Mouse (Mus musculus) kidney, embryonic 16.5 days (tissue): ENCODE results near the gene Ppt1. TPM values are rescaled to one million over a fixed set of nuclear protein-coding genes. Genes with fewer than 3 reads are reported as not detected.

Experiments
- ATAC-seq: fragments of 200-750 bp; cut with Nextera tagmentation; 2 replicates; pipeline ENCODE4 v1.8.0; 2017; ENCODE audit warnings: moderate TSS enrichment; ENCODE audit not compliant: low FRiP score, low TSS enrichment
- H3K27ac ChIP-seq: fragments of 300-500 bp; sonication (generic); 2 replicates; pipeline ENCODE4 v1.5.1; 2014; ENCODE audit warnings: low read length
- H3K27me3 ChIP-seq: fragments of 300-500 bp; sonication (generic); 2 replicates; pipeline ENCODE4 v1.6.1; 2014; ENCODE audit warnings: low read length, control low read depth, mixed read lengths; ENCODE audit not compliant: insufficient read depth
- H3K36me3 ChIP-seq: fragments of 300-500 bp; sonication (generic); 2 replicates; pipeline ENCODE4 v1.6.1; 2014; ENCODE audit warnings: low read length, control low read depth, mixed read lengths; ENCODE audit not compliant: insufficient read depth
- H3K4me1 ChIP-seq: fragments of 300-500 bp; sonication (generic); 2 replicates; pipeline ENCODE4 v1.6.1; 2014; ENCODE audit warnings: low read length, control low read depth, mixed read lengths; ENCODE audit not compliant: insufficient read depth
- H3K4me2 ChIP-seq: fragments of 300-500 bp; sonication (generic); replicated peaks from 2 replicates; pipeline ENCODE4 v1.6.1; 2014; ENCODE audit warnings: low read depth, low read length
- H3K4me3 ChIP-seq: fragments of 300-500 bp; sonication (generic); 2 replicates; pipeline ENCODE4 v1.5.1; 2014; ENCODE audit warnings: mild to moderate bottlenecking, low read length
- H3K9ac ChIP-seq: fragments of 300-500 bp; sonication (generic); replicated peaks from 2 replicates; pipeline ENCODE4 v1.6.1; 2014; ENCODE audit warnings: low read length
- H3K9me3 ChIP-seq: fragments of 300-500 bp; sonication (generic); 2 replicates; pipeline ENCODE4 v1.6.1; 2016; ENCODE audit warnings: low read length, control low read depth
- WGBS: fragments of 180-500 bp; shearing (Covaris S2); extraction: QIAGEN DNeasy Blood & Tissue Kit; methylation state at CpG from one replicate; pipeline ENCODE4 v1.1.7; 2014; 5-methylcytosine and 5-hydroxymethylcytosine counted together
- polyA plus RNA-seq: library from polyadenylated mRNA; unstranded; fragments of >200 nt; fragmentation: Nextera tagmentation; extraction: Ambion mirVana; gene quantifications from 2 replicates; pipeline ENCODE4 v1.2.1, GENCODE M21; 2015

Ppt1 gene
- polyA plus RNA-seq, 1 experiment from 2014 or later = 92.0 TPM

- WGBS = 68% methylated on average over 3 of the region's 3 CpGs
- H3K4me2 ChIP-seq = peak overlapping the region; percentile 75
- no peak for ATAC-seq
Measured at GRCm38 (mm10) chr4:122883294-122883693, 47.3 kb downstream of the Ppt1 start.

DNA sequence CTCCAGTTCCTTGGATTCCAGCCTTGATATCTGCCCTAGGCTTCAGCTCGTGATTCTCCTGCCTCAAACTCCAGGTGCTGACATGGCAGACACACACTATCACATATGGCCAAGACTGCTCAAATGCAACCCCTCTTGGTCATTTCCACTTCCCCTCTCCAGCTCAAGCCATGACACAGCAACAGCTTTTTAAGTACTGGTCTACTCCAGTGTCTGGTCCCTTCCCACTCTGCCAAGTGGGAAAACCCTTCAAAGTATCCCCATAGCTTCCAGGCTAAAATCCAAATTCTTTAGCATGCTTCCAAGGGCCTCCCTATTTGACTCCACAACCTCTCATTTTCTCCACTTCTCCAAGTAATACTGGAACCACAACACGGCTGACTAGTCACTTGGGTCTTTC, 48.0 kb downstream of the Ppt1 start:
- H3K36me3 ChIP-seq = no peaks in the 10 kb centered on the region
- no peaks in the 10 kb centered on the region for H3K27me3 ChIP-seq
- H3K4me3 ChIP-seq = peak overlapping the region; percentile 96
- H3K4me1 ChIP-seq = peaks cover 29% of the 10 kb centered on the region
- H3K9me3 ChIP-seq = no peaks in the 10 kb centered on the region
- WGBS = 58% methylated on average over 2 of the region's 2 CpGs
- H3K9ac ChIP-seq = no peak overlapping the region
- no peak for ATAC-seq
- H3K27ac ChIP-seq = 0 out of 2 replicates have a peak overlapping the region, but pooled peaks have one; percentile 22
- H3K4me2 ChIP-seq = peak overlapping the region; percentile 75

More at GRCm38 (mm10) chr4:122883294-122883693, 47.3 kb downstream of the Ppt1 start:
- Histone ChIP-seq H3K36me3 (no peaks in the 10 kb centered on the region), H3K9me3 (no peaks in the 10 kb centered on the region), H3K4me3 (no peak overlapping the region), H3K4me1 (peaks cover 29% of the 10 kb centered on the region), H3K27ac (no peak overlapping the region), H3K9ac (no peak overlapping the region), H3K27me3 (no peaks in the 10 kb centered on the region)

DNA sequence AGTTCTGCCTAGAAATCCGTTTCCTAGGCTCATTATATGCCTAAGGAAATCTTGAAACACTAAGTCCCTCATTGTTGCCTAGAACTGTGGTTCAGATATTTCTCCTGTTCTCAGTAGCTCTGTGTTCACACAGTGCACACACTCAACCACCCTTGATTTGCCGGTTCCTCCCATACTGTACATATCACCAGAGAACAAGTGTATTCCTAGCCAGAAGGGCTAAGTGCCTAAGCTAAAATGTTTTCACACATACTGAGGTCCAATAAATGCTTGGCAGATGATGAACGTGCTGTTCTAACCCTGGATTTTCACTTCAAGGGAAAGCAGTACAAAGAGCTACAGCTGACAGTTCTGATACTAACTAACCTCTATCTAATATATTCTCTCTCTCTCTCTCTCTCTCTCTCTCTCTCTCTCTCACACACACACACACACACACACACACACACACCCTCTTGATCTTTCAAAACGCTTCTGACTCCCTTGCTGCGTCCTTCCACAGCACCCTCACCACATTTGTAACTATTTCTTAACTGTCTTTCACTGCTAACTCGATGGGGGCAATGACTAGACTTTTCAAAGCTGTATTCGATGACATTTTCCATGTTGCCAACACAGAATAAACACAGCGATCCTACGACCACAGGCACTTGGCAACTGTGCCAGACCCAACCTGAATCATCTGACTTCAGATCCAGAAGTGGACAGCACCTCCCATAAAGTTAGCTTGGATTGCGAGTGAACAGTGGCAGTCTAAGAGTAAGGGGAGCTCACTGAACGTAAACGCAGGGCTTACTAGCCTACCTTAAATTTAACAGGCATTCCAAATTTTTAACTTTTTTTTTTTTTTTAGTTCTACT, 48.7 kb downstream of the Ppt1 start:
- Histone ChIP-seq H3K36me3 (no peaks in the 10 kb centered on the region), H3K4me1 (peaks cover 29% of the 10 kb centered on the region), H3K9ac (peak overlapping the region; percentile 79), H3K27me3 (no peaks in the 10 kb centered on the region), H3K9me3 (no peaks in the 10 kb centered on the region), H3K4me2 (peak overlapping the region; percentile 75), H3K4me3 (peak overlapping the region; percentile 96), H3K27ac (peak overlapping the region; percentile 100; the same call in 1 of the 2 replicates)
- WGBS = 33% methylated on average over 12 of the region's 12 CpGs
- ATAC-seq = no peak

- H3K27ac ChIP-seq = peak within 1 kb of the TSS; percentile 100
- H3K27me3 ChIP-seq = no peaks in the 10 kb centered on the region
- peak; percentile 97 for ATAC-seq
- H3K9ac ChIP-seq = peak within 1 kb of the TSS; percentile 79
- H3K36me3 ChIP-seq = no peaks in the 10 kb centered on the region
- no peaks in the 10 kb centered on the region for H3K9me3 ChIP-seq
- H3K4me1 ChIP-seq = peaks cover 27% of the 10 kb centered on the region
- peak within 1 kb of the TSS; percentile 96 for H3K4me3 ChIP-seq
- H3K4me2 ChIP-seq = peak within 1 kb of the TSS; percentile 84
- WGBS = under 1% methylated on average over 48 of the region's 49 CpGs
Measured at GRCm38 (mm10) chr4:122885768-122886578, 49.9 kb downstream of the Ppt1 start, which contains the start of gene Cap1. TSS of gene Cap1 (minus strand) at chr4:122886056.

DNA sequence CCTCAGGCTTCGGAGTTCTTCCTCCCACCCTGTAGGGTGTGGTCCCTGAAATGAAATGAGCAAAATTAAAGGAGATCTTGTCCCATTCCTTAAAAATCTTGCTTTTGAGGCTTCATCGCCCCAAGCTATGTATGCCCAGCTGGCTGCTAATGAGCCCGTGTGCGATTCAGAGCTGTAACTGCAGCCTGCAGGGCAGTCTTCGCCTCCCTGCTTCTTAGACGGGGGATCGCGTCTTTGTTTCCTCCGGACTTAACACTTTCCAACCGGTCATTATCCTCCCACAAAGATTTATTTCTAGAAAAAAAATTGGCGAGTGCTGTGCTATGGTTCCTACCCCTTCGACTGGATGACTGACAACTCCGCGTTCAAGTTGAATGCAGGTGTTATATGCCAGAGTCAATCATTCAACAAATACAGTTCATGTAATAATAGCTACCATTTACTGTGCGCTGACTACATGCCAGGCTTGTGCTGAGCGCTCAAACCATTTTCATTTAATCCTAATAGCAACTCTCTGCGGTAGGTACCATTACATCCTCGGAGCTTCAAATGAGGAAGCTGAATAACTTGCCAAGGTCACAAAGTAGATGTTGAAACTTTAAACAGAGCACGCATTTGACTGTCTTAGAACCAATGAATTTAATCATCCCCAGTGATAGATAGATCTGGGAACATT, 50.7 kb downstream of the Ppt1 start:
- peaks cover 26% of the 10 kb centered on the region for H3K4me1 ChIP-seq
- no peak; the same call in 1 of the 2 replicates for ATAC-seq
- peak overlapping the region; percentile 84 for H3K4me2 ChIP-seq
- WGBS = 7% methylated on average over 19 of the region's 19 CpGs
- H3K27me3 ChIP-seq = no peaks in the 10 kb centered on the region
- peak overlapping the region; percentile 100 for H3K27ac ChIP-seq
- H3K4me3 ChIP-seq = peak overlapping the region; percentile 96
- peak overlapping the region; percentile 79 for H3K9ac ChIP-seq
- H3K36me3 ChIP-seq = no peaks in the 10 kb centered on the region
- no peaks in the 10 kb centered on the region for H3K9me3 ChIP-seq

GRCm38 (mm10) chr4:122887336-122887735, 51.3 kb downstream of the Ppt1 start:
- peak overlapping the region; percentile 100; the same call in 1 of the 2 replicates for H3K27ac ChIP-seq
- no peak overlapping the region for H3K4me3 ChIP-seq
- no peaks in the 10 kb centered on the region for H3K36me3 ChIP-seq
- no peak for ATAC-seq
- H3K27me3 ChIP-seq = no peaks in the 10 kb centered on the region
- 76% methylated on average over 2 of the region's 2 CpGs for WGBS
- no peaks in the 10 kb centered on the region for H3K9me3 ChIP-seq
- H3K4me1 ChIP-seq = peaks cover 24% of the 10 kb centered on the region
- H3K4me2 ChIP-seq = peak overlapping the region; percentile 84
- peak overlapping the region; percentile 79; the same call in 1 of the 2 replicates for H3K9ac ChIP-seq

GRCm38 (mm10) chr4:122890881-122891481, 54.9 kb downstream of the Ppt1 start:
- H3K9me3 ChIP-seq = no peaks in the 10 kb centered on the region
- H3K36me3 ChIP-seq = no peaks in the 10 kb centered on the region
- H3K27me3 ChIP-seq = no peaks in the 10 kb centered on the region
- no peak overlapping the region for H3K9ac ChIP-seq
- 12% methylated on average over 3 of the region's 3 CpGs for WGBS
- peak; percentile 46; the same call in 1 of the 2 replicates for ATAC-seq
- H3K4me1 ChIP-seq = 0 out of 2 replicates have a peak, but pooled peaks cover 5% of the 10 kb centered on the region
- no peak overlapping the region for H3K4me2 ChIP-seq
- H3K27ac ChIP-seq = no peak overlapping the region
- no peak overlapping the region for H3K4me3 ChIP-seq

GRCm38 (mm10) chr4:122891597-122891996, 55.6 kb downstream of the Ppt1 start:
- 43% methylated on average over 1 of the region's 1 CpGs for WGBS
- no peak overlapping the region for H3K4me2 ChIP-seq
- no peak overlapping the region for H3K9ac ChIP-seq
- no peaks in the 10 kb centered on the region for H3K36me3 ChIP-seq
- H3K27ac ChIP-seq = 0 out of 2 replicates have a peak overlapping the region, but pooled peaks have one; percentile 16
- H3K27me3 ChIP-seq = no peaks in the 10 kb centered on the region
- H3K4me3 ChIP-seq = no peak overlapping the region
- no peaks in the 10 kb centered on the region for H3K9me3 ChIP-seq
- H3K4me1 ChIP-seq = 0 out of 2 replicates have a peak, but pooled peaks cover 5% of the 10 kb centered on the region
- no peak for ATAC-seq

DNA sequence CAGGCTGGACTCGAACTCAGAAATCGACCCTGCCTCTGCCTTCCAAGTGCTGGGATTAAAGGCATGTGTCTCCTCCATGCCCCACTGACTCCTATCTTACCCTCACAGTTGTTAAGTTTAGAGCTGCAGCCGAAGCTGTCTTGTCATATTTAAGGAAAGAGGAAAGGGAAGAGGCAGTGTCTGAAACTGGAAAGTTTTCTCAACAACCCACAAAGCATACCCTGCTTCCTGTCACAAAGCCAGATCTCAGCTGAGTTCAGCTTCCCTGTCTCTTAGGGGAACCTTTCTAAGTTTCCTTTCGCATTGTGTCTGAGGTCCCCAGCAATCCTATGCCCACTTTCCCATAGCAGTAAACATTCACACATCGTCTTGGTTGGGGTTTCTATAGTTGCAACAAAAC, 56.1 kb downstream of the Ppt1 start:
- Histone ChIP-seq H3K9ac (no peak overlapping the region), H3K36me3 (no peaks in the 10 kb centered on the region), H3K4me2 (no peak overlapping the region), H3K4me1 (no peaks in the 10 kb centered on the region), H3K27ac (no peak overlapping the region; the same call in 1 of the 2 replicates), H3K27me3 (no peaks in the 10 kb centered on the region), H3K9me3 (no peaks in the 10 kb centered on the region), H3K4me3 (no peak overlapping the region)
- 56% methylated on average over 5 of the region's 5 CpGs for WGBS
- ATAC-seq = no peak
